Mouse (Mus musculus): ENCODE results near the gene AF067063. TPM values are rescaled to one million over a fixed set of nuclear protein-coding genes. Genes with fewer than 3 reads are reported as not detected.

AF067063 gene
- total and polyA plus RNA-seq, 3 experiments = not detected

DNA sequence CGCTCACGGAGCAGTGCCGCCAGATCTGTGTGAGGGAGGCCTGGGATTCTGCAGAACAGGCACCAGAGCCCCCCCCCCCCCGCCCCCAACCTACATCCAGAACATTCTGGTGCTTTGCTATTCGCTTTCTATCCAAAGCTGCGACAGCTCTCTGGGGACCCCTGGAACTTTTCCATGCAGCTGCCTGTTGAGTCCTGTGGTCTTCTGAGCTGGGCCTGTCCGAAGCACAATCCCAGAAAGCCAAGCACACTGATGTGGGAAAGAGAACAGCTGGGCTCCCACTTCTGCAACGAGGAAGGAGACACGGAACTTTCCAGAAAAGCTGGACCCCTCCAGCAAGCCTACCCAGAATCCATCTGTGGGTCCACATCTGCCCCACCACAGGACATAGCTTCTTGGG lies 20.0 kb downstream of the AF067063 start:
- in situ Hi-C loops (cut with MboI; ENCODE audit: low pct_ligation_motif_present, low pct_unique_long_range_greater_than_20kb, low sequenced_read_pairs) (no loop called here), dilution Hi-C loops (cut with MboI; ENCODE audit: extremely low pct_ligation_motif_present, extremely low pct_unique_long_range_greater_than_20kb, low sequenced_read_pairs) (no loop called here)
- no peak for DNase-seq (ENCODE audit: extremely low read depth)
- H3K79me2 ChIP-seq (replicated peaks; ENCODE audit: control insufficient read depth, extremely low read depth, insufficient read depth, poor library complexity, severe bottlenecking) = no peaks in the 10 kb centered on the region
- no peaks in the 10 kb centered on the region for H3K27me3 ChIP-seq (replicated peaks)
- TF ChIP-seq MAFK (IDR thresholded peaks at IDR 0.05; ENCODE audit: insufficient replicate concordance, low read length) = no peak
- no peak for TF ChIP-seq ZMIZ1 (IDR thresholded peaks at IDR 0.05; ENCODE audit: low read depth, low read length)
- no peak for TF ChIP-seq TBP (conservative IDR thresholded peaks at IDR 0.05; ENCODE audit: low read depth, low read length)
- H3K9me3 ChIP-seq (replicated peaks; ENCODE audit: low read length) = no peaks in the 10 kb centered on the region
- H3K27ac ChIP-seq (ENCODE audit: insufficient read depth, low read depth) = no peak overlapping the region
- H3K4me3 ChIP-seq (replicated peaks in 1 of 3; ENCODE audit: low read depth in 2 of 3, low read length in 2 of 3, poor library complexity in 1 of 3) = no peak overlapping the region
- peaks cover 0 to 13% of the 10 kb centered on the region in 2 experiments; a peak in 2 of 4 replicates for H3K4me1 ChIP-seq (ENCODE audit: control insufficient read depth in 1 of 2, insufficient read depth in 2 of 2)
- no peak overlapping the region for H3K9ac ChIP-seq (ENCODE audit: insufficient read depth, low read depth)
- H3K36me3 ChIP-seq (replicated peaks in 1 of 2; ENCODE audit: control insufficient read depth in 1 of 2, insufficient read depth in 1 of 2, low read length in 1 of 2) = no peaks in the 10 kb centered on the region
- no peak overlapping the region for H3K4me2 ChIP-seq (ENCODE audit: insufficient read depth, low read depth, poor library complexity, severe bottlenecking)

DNA sequence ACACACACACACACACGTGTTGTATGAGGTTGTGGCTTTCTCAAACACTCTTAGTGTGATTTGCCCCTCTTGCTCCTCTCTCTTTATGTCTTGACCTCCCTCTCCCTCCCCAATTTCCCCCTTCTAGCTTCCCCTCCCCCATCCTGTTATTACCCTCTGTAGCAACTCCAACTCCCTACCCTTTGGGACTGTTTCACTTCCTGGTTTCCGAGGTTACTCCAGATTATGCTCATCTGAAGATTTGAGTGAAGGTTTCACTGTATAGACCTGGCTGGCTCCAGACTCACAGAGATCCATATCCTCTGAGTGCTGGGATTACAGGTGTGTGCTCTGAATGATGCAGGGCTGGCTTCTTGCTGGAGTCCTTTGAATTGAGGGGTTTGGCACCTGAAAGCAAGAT lies 21.1 kb downstream of the AF067063 start:
- no peak overlapping the region for H3K4me3 ChIP-seq (replicated peaks in 1 of 3; ENCODE audit: low read depth in 2 of 3, low read length in 2 of 3, poor library complexity in 1 of 3)
- H3K9ac ChIP-seq (ENCODE audit: insufficient read depth, low read depth) = no peak overlapping the region
- no peaks in the 10 kb centered on the region for H3K27me3 ChIP-seq (replicated peaks)
- H3K4me2 ChIP-seq (ENCODE audit: insufficient read depth, low read depth, poor library complexity, severe bottlenecking) = no peak overlapping the region
- no peak overlapping the region for H3K27ac ChIP-seq (ENCODE audit: insufficient read depth, low read depth)
- no peak for TF ChIP-seq JUN (IDR thresholded peaks at IDR 0.05; ENCODE audit: insufficient read depth, low read depth, low read length)
- TF ChIP-seq HCFC1 (IDR thresholded peaks at IDR 0.05; ENCODE audit: low read depth, low read length) = no peak
- no peak for TF ChIP-seq POLR2AphosphoS2 (IDR thresholded peaks at IDR 0.05; ENCODE audit: low read depth, low read length)
- TF ChIP-seq SIN3A (IDR thresholded peaks at IDR 0.05; ENCODE audit: low read length) = no peak
- no peak for TF ChIP-seq USF1 (IDR thresholded peaks at IDR 0.05; ENCODE audit: low read depth, low read length)
- TF ChIP-seq RAD21 (IDR thresholded peaks at IDR 0.05; ENCODE audit: low read depth, low read length) = no peak
- no peak for TF ChIP-seq NELFE (IDR thresholded peaks at IDR 0.05; ENCODE audit: low read depth, low read length)
- TF ChIP-seq UBTF (IDR thresholded peaks at IDR 0.05; ENCODE audit: low read depth, low read length) = no peak
- no peak for TF ChIP-seq MEF2A (IDR thresholded peaks at IDR 0.05; ENCODE audit: borderline replicate concordance, low read depth, low read length)
- no peak; the same call in 1 of the 2 replicates for TF ChIP-seq CHD2 (IDR thresholded peaks at IDR 0.05; ENCODE audit: low read length)
- TF ChIP-seq ZMIZ1 (IDR thresholded peaks at IDR 0.05; ENCODE audit: low read depth, low read length) = no peak
- TF ChIP-seq MAX (IDR thresholded peaks at IDR 0.05; ENCODE audit: low read length) = no peak
- TF ChIP-seq PAX5 (IDR thresholded peaks at IDR 0.05; ENCODE audit: low read length) = no peak
- no peak for TF ChIP-seq ZKSCAN1 (IDR thresholded peaks at IDR 0.05; ENCODE audit: borderline replicate concordance, low read depth, low read length)
- no peak for TF ChIP-seq MAZ (IDR thresholded peaks at IDR 0.05; ENCODE audit: low read depth, low read length)
- TF ChIP-seq USF2 (conservative IDR thresholded peaks at IDR 0.05; ENCODE audit: low read depth, low read length) = no peak
- TF ChIP-seq BHLHE40 (IDR thresholded peaks at IDR 0.05; ENCODE audit: low read depth, low read length) = no peak
- no peak for TF ChIP-seq E2F4 (IDR thresholded peaks at IDR 0.05; ENCODE audit: insufficient replicate concordance, low read depth, low read length)
- TF ChIP-seq NRF1 (IDR thresholded peaks at IDR 0.05; ENCODE audit: low read depth, low read length) = no peak
- no peak for TF ChIP-seq SMC3 (IDR thresholded peaks at IDR 0.05; ENCODE audit: low read depth, low read length)
- H3K36me3 ChIP-seq (replicated peaks in 1 of 2; ENCODE audit: control insufficient read depth in 1 of 2, insufficient read depth in 1 of 2, low read length in 1 of 2) = no peaks in the 10 kb centered on the region
- in situ Hi-C loops (cut with MboI; ENCODE audit: low pct_ligation_motif_present, low pct_unique_long_range_greater_than_20kb, low sequenced_read_pairs) = no loop called here
- H3K9me3 ChIP-seq (replicated peaks; ENCODE audit: low read length) = no peaks in the 10 kb centered on the region
- no peak for DNase-seq (ENCODE audit: extremely low read depth)
- H3K4me1 ChIP-seq (ENCODE audit: control insufficient read depth in 1 of 2, insufficient read depth in 2 of 2) = peaks cover 0 to 13% of the 10 kb centered on the region in 2 experiments; a peak in 2 of 4 replicates
- H3K79me2 ChIP-seq (replicated peaks; ENCODE audit: control insufficient read depth, extremely low read depth, insufficient read depth, poor library complexity, severe bottlenecking) = no peaks in the 10 kb centered on the region
- dilution Hi-C loops (cut with MboI; ENCODE audit: extremely low pct_ligation_motif_present, extremely low pct_unique_long_range_greater_than_20kb, low sequenced_read_pairs) = no loop called here

Data from CH12.LX (cell line).